Mouse (Mus musculus) kidney, embryonic 14.5 days (tissue): ENCODE results near the gene Cables2. TPM values are rescaled to one million over a fixed set of nuclear protein-coding genes. Genes with fewer than 3 reads are reported as not detected.

ENCODE experiments used
- ATAC-seq: fragments of 200-750 bp; cut with Nextera tagmentation; 2 replicates; pipeline ENCODE4 v1.8.0; 2017; ENCODE audit warnings: moderate number of reproducible peaks, mild to moderate bottlenecking, moderate TSS enrichment, moderate library complexity; ENCODE audit not compliant: low FRiP score, low TSS enrichment
- H3K27ac ChIP-seq: fragments of 300-500 bp; sonication (generic); 2 replicates; pipeline ENCODE4 v1.5.1; 2014; ENCODE audit warnings: low read depth, mild to moderate bottlenecking, low read length, moderate library complexity, mixed read lengths
- H3K27me3 ChIP-seq: fragments of 300-500 bp; sonication (generic); 2 replicates; pipeline ENCODE4 v1.6.1; 2014; ENCODE audit warnings: mild to moderate bottlenecking, low read length; ENCODE audit not compliant: control insufficient read depth, insufficient read depth
- H3K36me3 ChIP-seq: fragments of 300-500 bp; sonication (generic); 2 replicates; pipeline ENCODE4 v1.6.1; 2014; ENCODE audit warnings: low read length, mixed read lengths; ENCODE audit not compliant: control insufficient read depth, insufficient read depth
- H3K4me1 ChIP-seq: fragments of 300-500 bp; sonication (generic); 2 replicates; pipeline ENCODE4 v1.6.1; 2014; ENCODE audit warnings: low read length, mixed read lengths; ENCODE audit not compliant: control insufficient read depth, insufficient read depth
- H3K4me2 ChIP-seq: fragments of 300-500 bp; sonication (generic); replicated peaks from 2 replicates; pipeline ENCODE4 v1.6.1; 2014; ENCODE audit warnings: low read depth, mild to moderate bottlenecking, low read length
- H3K4me3 ChIP-seq: fragments of 300-500 bp; sonication (generic); 2 replicates; pipeline ENCODE4 v1.5.1; 2014; ENCODE audit warnings: mild to moderate bottlenecking, low read length
- H3K9ac ChIP-seq: fragments of 300-500 bp; sonication (generic); 2 replicates; pipeline ENCODE4 v1.6.1; 2014; ENCODE audit warnings: low read depth, mild to moderate bottlenecking, low read length, moderate library complexity
- H3K9me3 ChIP-seq: fragments of 300-500 bp; sonication (generic); 2 replicates; pipeline ENCODE4 v1.6.1; 2016; ENCODE audit warnings: low read length; ENCODE audit not compliant: control insufficient read depth
- WGBS: fragments of 180-500 bp; shearing (Covaris S2); extraction: QIAGEN DNeasy Blood & Tissue Kit; methylation state at CpG from one replicate; pipeline ENCODE4 v1.1.7; 2014; 5-methylcytosine and 5-hydroxymethylcytosine counted together
- microRNA-seq: library from miRNA; unstranded; fragments of <30 nt; microRNA quantifications from one replicate; pipeline ENCODE4, GENCODE M21; 2016
- polyA plus RNA-seq: library from polyadenylated mRNA; unstranded; fragments of >200 nt; fragmentation: Nextera tagmentation; extraction: Ambion mirVana; gene quantifications from 2 replicates; pipeline ENCODE4 v1.2.1, GENCODE M21; 2014

The Cables2 gene
- polyA plus RNA-seq, 1 experiment from 2014 or later, result 21.1 TPM

- H3K4me2 ChIP-seq, result no peak overlapping the region
- no peaks in the 10 kb centered on the region for H3K36me3 ChIP-seq
- no peak overlapping the region for H3K9ac ChIP-seq
- no peaks in the 10 kb centered on the region for H3K27me3 ChIP-seq
- ATAC-seq, result no peak
- peaks cover 10% of the 10 kb centered on the region for H3K4me1 ChIP-seq
- H3K4me3 ChIP-seq, result no peak overlapping the region
- 0 out of 2 replicates have a peak, but pooled peaks cover 2% of the 10 kb centered on the region for H3K9me3 ChIP-seq
- 93% methylated on average over 3 of the region's 3 CpGs for WGBS
- H3K27ac ChIP-seq, result no peak overlapping the region
Observed at GRCm38 (mm10) chr2:180212255-180212654, 61.0 kb downstream of the Cables2 start.

- H3K4me2 ChIP-seq, result no peak overlapping the region
- H3K36me3 ChIP-seq, result no peaks in the 10 kb centered on the region; the same call in 1 of the 2 replicates
- no peak overlapping the region for H3K27ac ChIP-seq
- H3K27me3 ChIP-seq, result no peaks in the 10 kb centered on the region
- no peak for ATAC-seq
- H3K9ac ChIP-seq, result no peak overlapping the region
- WGBS, result 80% methylated on average over 1 of the region's 1 CpGs
- 0 out of 2 replicates have a peak, but pooled peaks cover 2% of the 10 kb centered on the region for H3K9me3 ChIP-seq
- H3K4me3 ChIP-seq, result no peak overlapping the region
- H3K4me1 ChIP-seq, result no peaks in the 10 kb centered on the region
Observed at GRCm38 (mm10) chr2:180208976-180209375, 64.3 kb downstream of the Cables2 start.

Small RNA genes within 50 kb of the gene (microRNA-seq; reads per million reads assigned to microRNA genes)
- gene Mir3091, result not detected

Other genes with a start within 250 kb of the Cables2 start
- 8.6 and 18.3 TPM in 2 replicates for gene Lsm14b, start 248.5 kb downstream of the Cables2 start, polyA plus RNA-seq
- gene Psma7, start 231.1 kb downstream of the Cables2 start, polyA plus RNA-seq, result 713 and 771 TPM in 2 replicates
- gene Ss18l1, start 231.0 kb downstream of the Cables2 start, polyA plus RNA-seq, result 3.5 and 6.9 TPM in 2 replicates
- gene Mtg2, start 202.9 kb downstream of the Cables2 start, polyA plus RNA-seq, result 24.6 and 28.6 TPM in 2 replicates
- gene Hrh3, start 169.0 kb downstream of the Cables2 start, polyA plus RNA-seq, result not detected in 2 replicates
- 18.4 and 34.4 TPM in 2 replicates for gene Osbpl2, start 154.2 kb downstream of the Cables2 start, polyA plus RNA-seq
- gene Adrm1, start 102.0 kb downstream of the Cables2 start, polyA plus RNA-seq, result 159 and 160 TPM in 2 replicates
- gene Lama5, start 47.6 kb downstream of the Cables2 start, polyA plus RNA-seq, result 43.1 and 54.1 TPM in 2 replicates
- gene Rps21, start 16.1 kb downstream of the Cables2 start, polyA plus RNA-seq, result 730 and 1,037 TPM in 2 replicates
- gene Rbbp8nl, start 16.4 kb upstream of the Cables2 start, polyA plus RNA-seq, result 0.37 and 1.1 TPM in 2 replicates
- gene Gata5, start 61.2 kb upstream of the Cables2 start, polyA plus RNA-seq, result 3.5 and 4.5 TPM in 2 replicates
- 1.1 and 1.9 TPM in 2 replicates for gene Slco4a1, start 182.7 kb upstream of the Cables2 start, polyA plus RNA-seq
- 6.3 and 12.4 TPM in 2 replicates for gene Ntsr1, start 226.5 kb upstream of the Cables2 start, polyA plus RNA-seq